Mouse (Mus musculus) layer of hippocampus, adult 11-12 months (tissue): Measurements from ENCODE around the gene Olfr1202.

ENCODE experiments used
- DNase-seq: peaks from one replicate; pipeline ENCODE4 v3.0.0; 2022; ENCODE audit warnings: low spot score

Olfr1202 gene

GRCm38 (mm10) chr2:88814196-88814595 is at the start of gene Olfr1202:
TSS of gene Olfr1202 (plus strand) at chr2:88814496.
- no peak for DNase-seq

DNA sequence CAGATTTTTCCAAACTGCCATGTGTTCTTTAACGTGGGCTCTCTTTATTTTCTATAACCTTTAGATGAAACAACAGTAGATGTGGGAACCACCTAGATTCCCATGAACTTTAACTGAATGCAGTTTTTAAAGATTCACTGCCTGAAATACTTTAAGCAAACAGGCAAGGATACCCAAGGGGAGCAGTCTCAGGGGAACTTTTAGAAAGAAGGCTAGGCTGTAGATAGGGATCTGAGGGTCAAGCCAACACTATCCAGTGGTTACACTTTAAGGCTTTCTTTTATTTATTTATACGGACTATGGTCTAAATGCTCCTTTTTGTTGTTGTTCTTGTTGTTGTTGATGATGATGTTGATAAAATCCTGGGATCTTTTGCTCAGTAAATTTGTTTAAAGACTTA is 43.9 kb upstream of the Olfr1202 start, which contains the start of gene Olfr1200:
Olfr1200 (minus strand) TSS at position 101 of the 400 bp plus-strand sequence.
- no peak for DNase-seq

DNA sequence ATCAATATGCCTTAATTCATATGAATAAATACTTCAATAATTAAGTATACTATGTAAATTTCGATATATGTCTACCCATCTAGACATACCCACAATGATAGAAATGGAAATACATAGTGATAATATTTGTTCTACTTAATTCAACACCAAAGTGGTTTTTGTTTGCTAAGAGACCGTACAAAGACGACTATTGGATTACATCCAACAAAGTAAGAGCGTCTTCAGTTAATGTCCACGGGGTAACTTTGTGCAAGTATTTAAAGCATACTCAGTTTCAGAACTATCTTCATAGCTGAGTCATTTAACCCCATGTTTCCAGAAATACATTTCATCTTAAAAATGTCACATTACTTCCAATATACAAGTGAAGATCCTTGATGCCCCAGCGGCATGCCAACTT is 21.6 kb upstream of the Olfr1202 start, which contains the start of gene Olfr1201:
Olfr1201 (plus strand) TSS at position 301 of the 400 bp plus-strand sequence.
- DNase-seq, result no peak

GRCm38 (mm10) chr2:88829437-88829836 is 15.1 kb downstream of the Olfr1202 start, which contains the start of gene Olfr1205:
TSS of gene Olfr1205 (plus strand) at chr2:88829737.
- DNase-seq, result no peak

DNA sequence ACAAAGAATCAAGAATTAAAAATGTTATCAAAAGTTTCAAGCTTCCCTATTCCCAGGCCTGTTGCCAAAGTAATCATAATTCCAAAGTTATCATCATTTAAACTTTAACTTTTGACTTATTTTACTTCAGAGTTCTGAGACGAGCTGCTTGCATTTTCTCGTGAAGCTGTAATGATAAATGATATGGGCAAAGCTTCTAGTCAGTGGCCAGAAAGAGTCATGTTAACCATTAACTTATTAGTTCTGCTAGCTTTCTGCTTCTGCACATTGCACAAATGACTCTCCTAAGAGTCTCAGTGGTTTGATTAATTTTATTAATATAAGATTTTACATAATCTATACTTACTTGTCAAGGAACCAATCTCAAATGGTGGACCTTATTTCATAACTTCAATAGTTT is 24.2 kb downstream of the Olfr1202 start:
- no peak for DNase-seq

- no peak for DNase-seq
Observed at GRCm38 (mm10) chr2:88848992-88849391, 34.7 kb downstream of the Olfr1202 start, which contains the start of gene Olfr1204. TSS of gene Olfr1204 (plus strand) at chr2:88849292.

DNA sequence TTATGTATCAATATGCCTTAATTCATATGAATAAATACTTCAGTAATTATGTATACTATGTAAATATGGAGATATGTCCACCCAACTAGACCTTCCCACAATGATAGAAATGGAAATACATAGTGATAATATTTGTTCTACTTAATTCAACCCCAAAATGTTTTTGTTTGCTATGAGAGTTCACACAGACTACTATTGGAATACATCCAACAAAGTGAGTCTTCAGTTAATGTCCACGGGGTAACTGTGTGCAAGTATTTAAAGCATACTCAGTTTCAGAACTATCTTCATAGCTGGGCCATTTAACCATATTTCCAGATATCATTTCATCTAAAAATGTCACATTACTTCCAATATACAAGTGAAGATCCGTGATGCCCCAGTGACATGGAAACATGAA is 48.6 kb downstream of the Olfr1202 start, which contains the start of gene Olfr1206:
Olfr1206 (plus strand) TSS at position 301 of the 400 bp plus-strand sequence.
- no peak for DNase-seq
